Mouse (Mus musculus) liver, postnatal 0 days (tissue): ENCODE measurements around the gene Neb. TPM values are rescaled to one million over a fixed set of nuclear protein-coding genes. Genes with fewer than 3 reads are reported as not detected.
A peak's percentile ranks its signal among the peaks of the same experiment; 100 is the strongest.

ENCODE experiments used
- ATAC-seq: fragments of 200-750 bp; cut with Nextera tagmentation; 2 replicates; pipeline ENCODE4 v1.8.0; 2017; ENCODE audit warnings: mild to moderate bottlenecking, moderate library complexity
- DNase-seq: peaks from one replicate; pipeline ENCODE4 v3.0.0-alpha.2; 2016
- H3K27ac ChIP-seq: fragments of 300-500 bp; sonication (generic); 2 replicates; pipeline ENCODE4 v1.5.1; 2014; ENCODE audit warnings: antibody characterized with exemption, moderate library complexity, mild to moderate bottlenecking, low read depth
- H3K27me3 ChIP-seq: fragments of 300-500 bp; sonication (generic); 2 replicates; pipeline ENCODE4 v1.6.1; 2014; ENCODE audit warnings: low read length, control low read depth, mixed read lengths; ENCODE audit not compliant: insufficient read depth
- H3K36me3 ChIP-seq: fragments of 300-500 bp; sonication (generic); replicated peaks from 2 replicates; pipeline ENCODE4 v1.6.1; 2014; ENCODE audit warnings: mild to moderate bottlenecking, control low read depth, low read length, moderate library complexity, mixed read lengths; ENCODE audit not compliant: insufficient read depth
- H3K4me1 ChIP-seq: fragments of 300-500 bp; sonication (generic); 2 replicates; pipeline ENCODE4 v1.6.1; 2014; ENCODE audit warnings: antibody characterized with exemption, mild to moderate bottlenecking, control low read depth; ENCODE audit not compliant: insufficient read depth
- H3K4me2 ChIP-seq: fragments of 300-500 bp; sonication (generic); 2 replicates; pipeline ENCODE4 v1.6.1; 2014; ENCODE audit warnings: low read depth, mild to moderate bottlenecking, low read length, moderate library complexity, mixed read lengths
- H3K4me3 ChIP-seq: fragments of 300-500 bp; sonication (generic); 2 replicates; pipeline ENCODE4 v1.5.1; 2014; ENCODE audit warnings: low read depth, low read length
- H3K9ac ChIP-seq: fragments of 300-500 bp; sonication (generic); replicated peaks from 2 replicates; pipeline ENCODE4 v1.6.1; 2014; ENCODE audit warnings: mild to moderate bottlenecking, moderate library complexity
- H3K9me3 ChIP-seq: fragments of 300-500 bp; sonication (generic); 2 replicates; pipeline ENCODE4 v1.6.1; 2016; ENCODE audit warnings: mild to moderate bottlenecking, control low read depth, low read length, mixed read lengths
- CTCF ChIP-seq: sonication (generic); IDR thresholded peaks from 2 replicates; pipeline ENCODE4 v1.5.1; 2016; ENCODE audit warnings: antibody characterized with exemption, low read depth
- EP300 ChIP-seq: IDR thresholded peaks from 2 replicates; pipeline ENCODE4 v1.6.1; 2016; ENCODE audit warnings: antibody characterized with exemption, low read depth, mild to moderate bottlenecking
- WGBS: fragments of 180-500 bp; shearing (Covaris S2); extraction: QIAGEN DNeasy Blood & Tissue Kit; methylation state at CpG from one replicate; pipeline ENCODE4 v1.1.7; 2014; ENCODE audit not compliant: insufficient replicate concordance; 5-methylcytosine and 5-hydroxymethylcytosine counted together
- polyA plus RNA-seq: library from polyadenylated mRNA; unstranded; fragments of >200 nt; fragmentation: Nextera tagmentation; extraction: Ambion mirVana; gene quantifications from 2 replicates; pipeline ENCODE4 v1.2.1, GENCODE M21; 2015

Gene Neb
- polyA plus RNA-seq: 1.7 and 10.1 TPM in 2 replicates

GRCm38 (mm10) chr2:52378448-52378804, at the start of gene Neb:
TSS of gene Neb (minus strand) at chr2:52378474.
- H3K4me3 ChIP-seq: peak within 1 kb of the TSS; percentile 31
- DNase-seq (peak; percentile 50), ATAC-seq (peak; percentile 98)
- no peaks in the 10 kb centered on the region for H3K27me3 ChIP-seq
- WGBS: 36% methylated on average over 7 of the region's 7 CpGs
- no peaks in the 10 kb centered on the region for H3K9me3 ChIP-seq
- peaks cover 5% of the 10 kb centered on the region; the same call in 1 of the 2 replicates for H3K4me1 ChIP-seq
- no peak within 1 kb of the TSS for H3K9ac ChIP-seq
- H3K27ac ChIP-seq: no peak within 1 kb of the TSS
- peak within 1 kb of the TSS; percentile 56 for H3K4me2 ChIP-seq
- TF ChIP-seq CTCF (no peak), EP300 (no peak)
- H3K36me3 ChIP-seq: no peaks in the 10 kb centered on the region

GRCm38 (mm10) chr2:52427383-52427782, 49.1 kb upstream of the Neb start:
- Histone ChIP-seq H3K4me3 (no peak overlapping the region), H3K9me3 (no peaks in the 10 kb centered on the region), H3K27me3 (no peaks in the 10 kb centered on the region), H3K4me1 (peaks cover 7% of the 10 kb centered on the region), H3K36me3 (no peaks in the 10 kb centered on the region), H3K4me2 (no peak overlapping the region), H3K9ac (no peak overlapping the region), H3K27ac (no peak overlapping the region)
- 79% methylated on average over 3 of the region's 3 CpGs for WGBS
- no peak for TF ChIP-seq CTCF
- no peak for TF ChIP-seq EP300
- ATAC-seq: no peak
- no peak for DNase-seq

- Histone ChIP-seq H3K4me3 (no peak overlapping the region), H3K4me2 (peak overlapping the region; percentile 92), H3K9me3 (no peaks in the 10 kb centered on the region), H3K27me3 (no peaks in the 10 kb centered on the region), H3K4me1 (peaks cover 15% of the 10 kb centered on the region), H3K36me3 (no peaks in the 10 kb centered on the region), H3K9ac (no peak overlapping the region), H3K27ac (peak overlapping the region; percentile 95; the same call in 1 of the 2 replicates)
- ATAC-seq: no peak
- TF ChIP-seq CTCF (no peak), EP300 (no peak)
- DNase-seq: no peak
- WGBS: 87% methylated on average over 3 of the region's 3 CpGs
These were observed 47.8 kb upstream of the Neb start for GRCm38 (mm10) chr2:52426041-52426440.

- H3K36me3 ChIP-seq: no peaks in the 10 kb centered on the region
- WGBS: 24% methylated on average over 10 of the region's 10 CpGs
- H3K27me3 ChIP-seq: no peaks in the 10 kb centered on the region
These were observed 47.2 kb upstream of the Neb start for GRCm38 (mm10) chr2:52425523-52425795.

GRCm38 (mm10) chr2:52424747-52425522, 46.7 kb upstream of the Neb start, which contains the start of gene Arl5a:
TSS of gene Arl5a (minus strand) at chr2:52424901.
- H3K4me3 ChIP-seq: peak within 1 kb of the TSS; percentile 97
- 2% methylated on average over 34 of the region's 57 CpGs for WGBS
- H3K9ac ChIP-seq: peak within 1 kb of the TSS; percentile 99
- H3K4me1 ChIP-seq: peaks cover 17% of the 10 kb centered on the region
- peak within 1 kb of the TSS; percentile 92 for H3K4me2 ChIP-seq
- TF ChIP-seq CTCF (no peak), EP300 (no peak)
- no peaks in the 10 kb centered on the region for H3K9me3 ChIP-seq
- peak; percentile 88 for ATAC-seq
- no peaks in the 10 kb centered on the region for H3K36me3 ChIP-seq
- peak within 1 kb of the TSS; percentile 95 for H3K27ac ChIP-seq
- peak; percentile 98 for DNase-seq
- H3K27me3 ChIP-seq: no peaks in the 10 kb centered on the region

More at GRCm38 (mm10) chr2:52425523-52425795, 47.2 kb upstream of the Neb start:
- Histone ChIP-seq H3K4me3 (peak overlapping the region; percentile 97), H3K27ac (peak overlapping the region; percentile 95), H3K4me1 (peaks cover 17% of the 10 kb centered on the region), H3K9me3 (no peaks in the 10 kb centered on the region), H3K9ac (peak overlapping the region; percentile 74), H3K4me2 (peak overlapping the region; percentile 92)
- ATAC-seq (no peak), DNase-seq (no peak)
- TF ChIP-seq CTCF (no peak), EP300 (no peak)

GRCm38 (mm10) chr2:52424248-52424728, 46.0 kb upstream of the Neb start:
- TF ChIP-seq EP300: no peak
- no peak for TF ChIP-seq CTCF
- peak overlapping the region; percentile 99 for H3K9ac ChIP-seq
- DNase-seq (peak; percentile 72), ATAC-seq (peak; percentile 41)
- H3K36me3 ChIP-seq: no peaks in the 10 kb centered on the region
- H3K27me3 ChIP-seq: no peaks in the 10 kb centered on the region
- H3K4me1 ChIP-seq: peaks cover 18% of the 10 kb centered on the region
- peak overlapping the region; percentile 92 for H3K4me2 ChIP-seq
- H3K9me3 ChIP-seq: no peaks in the 10 kb centered on the region
- peak overlapping the region; percentile 97 for H3K4me3 ChIP-seq
- peak overlapping the region; percentile 95 for H3K27ac ChIP-seq
- under 1% methylated on average over 42 of the region's 42 CpGs for WGBS
